In genomic region chr10:69553091-69553490, GRCm38 (mm10) we compare ENCODE assay signal across 13 mouse cellular contexts.
"Had no signal": no experiment of that assay in that cellular context is flagged by ENCODE, and none has a peak within 500 bp of the region (broad histone marks: within the 10 kb centered on the region; RNA-seq: fewer than 3 reads in every experiment).

No protein-coding gene starts in this region.

- H3K27ac ChIP-seq: intestine, embryonic 15.5 days; limb, embryonic 13.5 days; liver, embryonic 14.5 days; midbrain, embryonic 15.5 days; neural tube, embryonic 13.5 days; stomach, embryonic 15.5 days had no signal

- H3K4me2 ChIP-seq: intestine, embryonic 15.5 days; limb, embryonic 13.5 days; midbrain, embryonic 15.5 days; neural tube, embryonic 13.5 days; stomach, embryonic 15.5 days had no signal

- H3K4me1 ChIP-seq: intestine, embryonic 15.5 days; limb, embryonic 13.5 days; stomach, embryonic 15.5 days had no signal

- H3K36me3 ChIP-seq: intestine, embryonic 15.5 days; limb, embryonic 13.5 days; midbrain, embryonic 15.5 days; neural tube, embryonic 13.5 days; stomach, embryonic 15.5 days had no signal

- ATAC-seq: intestine, embryonic 15.5 days; midbrain, embryonic 15.5 days had no signal

- DNase-seq: left cerebral cortex, postnatal 4 days; lung, adult 18-20 months; lung, postnatal 36 days; retina, postnatal 1 day; right cerebral cortex, postnatal 4 days; thymus, adult 2 months; thymus, postnatal 36 days had no signal

- H3K9me3 ChIP-seq: intestine, embryonic 15.5 days; limb, embryonic 13.5 days; midbrain, embryonic 15.5 days; neural tube, embryonic 13.5 days; stomach, embryonic 15.5 days had no signal

- H3K4me3 ChIP-seq: intestine, embryonic 15.5 days; limb, embryonic 13.5 days; midbrain, embryonic 15.5 days; neural tube, embryonic 13.5 days; stomach, embryonic 15.5 days had no signal

- H3K9ac ChIP-seq: intestine, embryonic 15.5 days; limb, embryonic 13.5 days; liver, embryonic 14.5 days; midbrain, embryonic 15.5 days; neural tube, embryonic 13.5 days; stomach, embryonic 15.5 days had no signal

- H3K27me3 ChIP-seq: intestine, embryonic 15.5 days; limb, embryonic 13.5 days; midbrain, embryonic 15.5 days; neural tube, embryonic 13.5 days; stomach, embryonic 15.5 days had no signal
